Mouse (Mus musculus) ES-E14 (cell line): ENCODE data around the gene Wnt3a. TPM values are rescaled to one million over a fixed set of nuclear protein-coding genes. Genes with fewer than 3 reads are reported as not detected.

Experiments used
- DNase-seq: peaks from one replicate; pipeline ENCODE4 v3.0.0-alpha.2; 2013; ENCODE audit warnings: low read depth, low spot score
- H3K27ac ChIP-seq: 2 replicates; pipeline ENCODE4 v1.5.1; 2012; ENCODE audit warnings: low read depth, mild to moderate bottlenecking, low read length, moderate library complexity, mixed read lengths; ENCODE audit not compliant: poor library complexity, insufficient read depth, severe bottlenecking
- H3K36me3 ChIP-seq: 2 replicates; pipeline ENCODE4 v1.6.1; 2012; ENCODE audit warnings: mild to moderate bottlenecking, low read length, moderate library complexity, mixed read lengths; ENCODE audit not compliant: control insufficient read depth, poor library complexity, insufficient read depth, severe bottlenecking
- H3K4me1 ChIP-seq, 2 experiments: fragments of 150-350 bp in 1 of 2; sonication (generic) in 1 of 2; 2 replicates each; pipeline ENCODE4 v1.6.1; 2012; ENCODE audit warnings: low read length in 2 of 2, mild to moderate bottlenecking in 1 of 2, mixed read lengths in 1 of 2; ENCODE audit not compliant: control insufficient read depth in 2 of 2, insufficient read depth in 2 of 2, poor library complexity in 1 of 2
- H3K4me3 ChIP-seq, 2 experiments: fragments of 150-350 bp in 1 of 2; sonication (generic) in 1 of 2; 2 replicates each; pipeline ENCODE4 v1.5.1; 2012; ENCODE audit warnings: low read length in 2 of 2, low read depth in 1 of 2, mild to moderate bottlenecking in 1 of 2, mixed read lengths in 1 of 2; ENCODE audit not compliant: insufficient read depth in 1 of 2, poor library complexity in 1 of 2, severe bottlenecking in 1 of 2
- H3K9ac ChIP-seq: 2 replicates; pipeline ENCODE4 v1.6.1; 2012; ENCODE audit warnings: low read depth, mild to moderate bottlenecking, low read length, mixed read lengths; ENCODE audit not compliant: poor library complexity, insufficient read depth, severe bottlenecking
- H3K9me3 ChIP-seq: fragments of 150-350 bp; sonication (generic); 2 replicates; pipeline ENCODE4 v1.6.1; 2012; ENCODE audit warnings: low read depth, mild to moderate bottlenecking, low read length; ENCODE audit not compliant: control insufficient read depth, insufficient read depth
- CHD2 ChIP-seq: IDR thresholded peaks from 2 replicates; pipeline ENCODE4 v1.6.1; 2014; ENCODE audit warnings: mild to moderate bottlenecking, low read depth, low read length, inconsistent platforms
- HCFC1 ChIP-seq: IDR thresholded peaks from 2 replicates; pipeline ENCODE4 v1.6.1; 2012; ENCODE audit warnings: low read length, inconsistent platforms, borderline replicate concordance; ENCODE audit not compliant: insufficient read depth
- MAFK ChIP-seq: IDR thresholded peaks from 2 replicates; pipeline ENCODE4 v1.6.1; 2014; ENCODE audit warnings: mild to moderate bottlenecking, low read depth, low read length, inconsistent platforms; ENCODE audit not compliant: insufficient read depth
- ZC3H11A ChIP-seq: IDR thresholded peaks from 2 replicates; pipeline ENCODE4 v1.6.1; 2012; ENCODE audit warnings: low read depth, mild to moderate bottlenecking, inconsistent platforms, low read length, borderline replicate concordance
- ZNF384 ChIP-seq: IDR thresholded peaks from 2 replicates; pipeline ENCODE4 v1.6.1; 2012; ENCODE audit warnings: low read depth, low read length, inconsistent platforms
- in situ Hi-C, 2 experiments: fragments of 600-800 bp; cut with MboI; formaldehyde crosslinking; loops; one replicate each; pipeline ENCODE4 v1.15.1; 2025; ENCODE audit warnings: low sequenced_read_pairs in 2 of 2, inconsistent platforms in 1 of 2; ENCODE audit not compliant: unreplicated experiment in 2 of 2
- total RNA-seq: library from RNA; depleted of rRNA; stranded (reverse); fragments of 300-350 nt; gene quantifications from 2 replicates; pipeline ENCODE4 v1.2.3, GENCODE M21; 2012

The Wnt3a gene
- total RNA-seq, 1 experiment: 0.85 TPM

DNA sequence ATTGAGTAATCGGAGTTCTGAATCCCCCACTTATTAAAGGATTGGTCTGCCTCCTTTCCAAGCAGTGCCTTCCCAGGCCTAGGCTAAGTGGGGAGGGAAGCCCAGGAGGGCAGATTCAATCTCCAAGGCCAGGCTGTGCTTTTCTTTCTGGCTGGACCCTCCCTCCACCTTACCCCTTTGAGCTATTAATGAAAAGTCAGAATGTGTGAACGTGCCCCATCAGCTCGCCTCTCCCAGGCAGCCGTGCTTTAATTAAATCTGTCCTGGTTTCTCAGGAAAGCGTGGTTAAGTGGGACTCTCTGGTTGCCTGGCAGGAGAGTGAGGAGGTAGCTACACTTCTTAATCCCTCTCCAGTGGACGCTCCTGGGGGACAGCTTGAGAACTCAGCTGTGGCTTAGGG, 39.1 kb upstream of the Wnt3a start:
- Histone ChIP-seq H3K27ac (no peak overlapping the region), H3K36me3 (no peaks in the 10 kb centered on the region), H3K4me1 (no peaks in the 10 kb centered on the region), H3K9ac (no peak overlapping the region), H3K4me3 (no peak overlapping the region), H3K9me3 (no peaks in the 10 kb centered on the region)
- no peak for DNase-seq
- in situ Hi-C loops: no loop called here
- no peak for TF ChIP-seq ZC3H11A

DNA sequence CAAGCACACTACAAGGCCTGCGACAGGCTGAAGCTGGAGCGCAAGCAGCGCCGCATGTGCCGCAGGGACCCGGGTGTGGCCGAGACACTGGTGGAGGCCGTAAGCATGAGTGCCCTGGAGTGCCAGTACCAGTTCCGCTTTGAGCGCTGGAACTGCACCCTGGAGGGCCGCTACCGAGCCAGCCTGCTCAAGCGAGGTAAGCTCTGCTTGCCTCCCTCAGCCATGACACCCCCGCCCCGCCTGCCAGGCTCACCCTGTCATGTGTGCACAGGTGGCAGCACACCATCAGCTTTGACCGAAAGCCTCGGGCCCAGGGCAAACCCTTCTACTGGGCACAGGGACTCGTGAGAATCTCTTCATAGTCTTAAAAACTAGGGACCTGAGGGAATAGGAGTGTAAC, 37.1 kb upstream of the Wnt3a start:
- no peaks in the 10 kb centered on the region for H3K9me3 ChIP-seq
- in situ Hi-C loops: no loop called here
- no peak overlapping the region for H3K27ac ChIP-seq
- no peaks in the 10 kb centered on the region for H3K36me3 ChIP-seq
- DNase-seq: no peak
- peak overlapping the region; percentile 25 to 56; a peak in 3 of 4 replicates for H3K4me3 ChIP-seq
- no peaks in the 10 kb centered on the region for H3K4me1 ChIP-seq
- H3K9ac ChIP-seq: no peak overlapping the region
- TF ChIP-seq MAFK (no peak), CHD2 (no peak), HCFC1 (no peak), ZC3H11A (no peak), ZNF384 (no peak)

DNA sequence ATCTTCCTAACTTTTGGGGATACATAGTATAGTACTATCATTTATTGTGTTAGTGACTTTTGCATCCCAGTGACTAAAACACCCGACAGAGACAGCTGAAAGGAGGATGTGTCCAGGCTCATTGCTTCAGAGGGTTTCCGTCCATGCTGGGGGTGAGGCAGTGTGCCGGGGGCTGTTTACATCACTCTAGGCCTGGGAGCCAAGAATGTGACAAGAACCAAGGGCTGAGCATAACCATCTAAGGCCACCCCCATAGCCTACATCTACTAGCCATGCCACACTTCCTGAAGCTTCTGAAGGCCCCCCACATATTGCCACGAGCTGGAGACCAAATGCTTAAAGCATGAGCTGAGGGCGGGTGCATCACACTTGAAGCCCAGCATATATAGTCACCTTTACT, 34.2 kb upstream of the Wnt3a start:
- Histone ChIP-seq H3K9me3 (no peaks in the 10 kb centered on the region), H3K27ac (no peak overlapping the region), H3K36me3 (no peaks in the 10 kb centered on the region), H3K4me3 (no peak overlapping the region), H3K4me1 (no peaks in the 10 kb centered on the region), H3K9ac (no peak overlapping the region)
- TF ChIP-seq ZNF384 (no peak), MAFK (no peak), CHD2 (no peak), ZC3H11A (no peak), HCFC1 (no peak)
- no peak for DNase-seq
- in situ Hi-C loops: no loop called here

GRCm38 (mm10) chr11:59322988-59323387, 32.4 kb upstream of the Wnt3a start:
- DNase-seq: no peak
- Histone ChIP-seq H3K4me3 (no peak overlapping the region), H3K36me3 (no peaks in the 10 kb centered on the region), H3K4me1 (no peaks in the 10 kb centered on the region), H3K9ac (no peak overlapping the region), H3K9me3 (no peaks in the 10 kb centered on the region), H3K27ac (no peak overlapping the region)
- no peak for TF ChIP-seq ZNF384
- TF ChIP-seq ZC3H11A: no peak
- no peak for TF ChIP-seq MAFK
- TF ChIP-seq CHD2: no peak
- no peak for TF ChIP-seq HCFC1
- in situ Hi-C loops: no loop called here

DNA sequence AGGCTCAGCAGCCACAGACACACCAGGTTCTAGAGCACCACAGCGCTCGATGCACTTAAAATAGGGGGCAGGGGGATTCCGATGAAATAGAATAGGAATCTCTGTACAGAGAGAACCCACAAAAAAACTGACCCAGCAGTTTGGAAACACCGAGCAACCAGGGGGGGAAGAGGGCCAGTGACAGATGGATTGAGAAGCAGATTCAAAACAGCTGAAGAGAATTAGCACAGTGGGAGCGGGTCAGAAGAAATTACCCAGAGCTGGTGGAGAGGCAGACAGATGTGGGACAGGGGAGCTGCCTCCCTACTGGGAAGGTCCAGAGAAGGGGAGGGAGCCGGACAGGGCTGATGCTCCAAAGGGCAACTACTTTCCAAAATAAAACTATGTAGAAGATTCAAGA, 26.0 kb upstream of the Wnt3a start:
- Histone ChIP-seq H3K36me3 (no peaks in the 10 kb centered on the region), H3K4me1 (peaks cover 0 to 2% of the 10 kb centered on the region in 2 experiments; a peak in 1 of 4 replicates), H3K27ac (no peak overlapping the region), H3K9me3 (no peaks in the 10 kb centered on the region), H3K9ac (no peak overlapping the region), H3K4me3 (no peak overlapping the region)
- TF ChIP-seq ZC3H11A (no peak), MAFK (no peak), ZNF384 (no peak), HCFC1 (no peak), CHD2 (no peak)
- no peak for DNase-seq
- in situ Hi-C loops: no loop called here
